Mouse (Mus musculus): ENCODE results near the gene Dnajc21. TPM values are rescaled to one million over a fixed set of nuclear protein-coding genes. Genes with fewer than 3 reads are reported as not detected.

Gene Dnajc21
- total RNA-seq, 2 experiments from 2014 or later: 28.7 to 30.3 TPM

- no peak for ATAC-seq (replicated peaks; ENCODE audit: poor library complexity, severe bottlenecking)
Measured at GRCm38 (mm10) chr15:10441493-10441892, 28.8 kb downstream of the Dnajc21 start.

- ATAC-seq (replicated peaks; ENCODE audit: poor library complexity, severe bottlenecking): no peak
Measured at GRCm38 (mm10) chr15:10439963-10440362, 30.4 kb downstream of the Dnajc21 start.

- ATAC-seq (replicated peaks; ENCODE audit: poor library complexity, severe bottlenecking): no peak
Measured at GRCm38 (mm10) chr15:10436893-10437292, 33.4 kb downstream of the Dnajc21 start.

- no peak for ATAC-seq (replicated peaks; ENCODE audit: poor library complexity, severe bottlenecking)
Measured at GRCm38 (mm10) chr15:10426545-10427266, 43.6 kb downstream of the Dnajc21 start.

- ATAC-seq (replicated peaks; ENCODE audit: poor library complexity, severe bottlenecking): no peak
Measured at GRCm38 (mm10) chr15:10426124-10426523, 44.2 kb downstream of the Dnajc21 start.

GRCm38 (mm10) chr15:10421785-10422144, 48.6 kb downstream of the Dnajc21 start:
- no peak for ATAC-seq (replicated peaks; ENCODE audit: poor library complexity, severe bottlenecking)

- no peak for ATAC-seq (replicated peaks; ENCODE audit: poor library complexity, severe bottlenecking)
Measured at GRCm38 (mm10) chr15:10421138-10421784, 49.1 kb downstream of the Dnajc21 start.

GRCm38 (mm10) chr15:10413656-10414055, 56.7 kb downstream of the Dnajc21 start:
- no peak for ATAC-seq (replicated peaks; ENCODE audit: poor library complexity, severe bottlenecking)

GRCm38 (mm10) chr15:10410881-10411280, 59.4 kb downstream of the Dnajc21 start:
- ATAC-seq (replicated peaks; ENCODE audit: poor library complexity, severe bottlenecking): no peak

GRCm38 (mm10) chr15:10409842-10410241, 60.5 kb downstream of the Dnajc21 start:
- ATAC-seq (replicated peaks; ENCODE audit: poor library complexity, severe bottlenecking): no peak

- ATAC-seq (replicated peaks; ENCODE audit: poor library complexity, severe bottlenecking): no peak
Measured at GRCm38 (mm10) chr15:10400415-10400814, 69.9 kb downstream of the Dnajc21 start.

GRCm38 (mm10) chr15:10399795-10400194, 70.5 kb downstream of the Dnajc21 start:
- ATAC-seq (replicated peaks; ENCODE audit: poor library complexity, severe bottlenecking): no peak

Other genes starting within 250 kb of the Dnajc21 start
- not detected in 2 replicates for gene Gm21973, start 145.1 kb downstream of the Dnajc21 start, total RNA-seq (2014; fragmentation: Nextera tagmentation)
- not detected in 2 replicates for gene Gm21973, start 145.1 kb downstream of the Dnajc21 start, total RNA-seq (2017)
- not detected in 2 replicates for gene Agxt2, start 112.0 kb downstream of the Dnajc21 start, total RNA-seq (2014; fragmentation: Nextera tagmentation)
- gene Agxt2, start 112.0 kb downstream of the Dnajc21 start, total RNA-seq (2017): not detected in 2 replicates
- 48.3 and 51.3 TPM in 2 replicates for gene Brix1, start 15.4 kb upstream of the Dnajc21 start, total RNA-seq (2014; fragmentation: Nextera tagmentation)
- 39.3 and 41.8 TPM in 2 replicates for gene Brix1, start 15.4 kb upstream of the Dnajc21 start, total RNA-seq (2017)
- 23.2 and 43.9 TPM in 2 replicates for gene Rad1, start 15.5 kb upstream of the Dnajc21 start, total RNA-seq (2014; fragmentation: Nextera tagmentation)
- gene Rad1, start 15.5 kb upstream of the Dnajc21 start, total RNA-seq (2017): 22.8 and 33.6 TPM in 2 replicates
- not detected in 2 replicates for gene Ttc23l, start 88.2 kb upstream of the Dnajc21 start, total RNA-seq (2014; fragmentation: Nextera tagmentation)
- gene Ttc23l, start 88.2 kb upstream of the Dnajc21 start, total RNA-seq (2017): not detected in 2 replicates
- 6.1 and 6.2 TPM in 2 replicates for gene Rai14, start 244.1 kb upstream of the Dnajc21 start, total RNA-seq (2014; fragmentation: Nextera tagmentation)
- gene Rai14, start 244.1 kb upstream of the Dnajc21 start, total RNA-seq (2017): 4.3 and 5.2 TPM in 2 replicates

Data from granulocyte monocyte progenitor cell, adult 5-6 weeks (primary cell).